Mouse (Mus musculus): ENCODE data around the gene Rab36.

Rab36 gene

GRCm38 (mm10) chr10:75045831-75046230 is 9.0 kb downstream of the Rab36 start:
- DNase-seq (ENCODE audit: low spot score) = no peak

GRCm38 (mm10) chr10:75048711-75049110 is 11.9 kb downstream of the Rab36 start:
- no peak for DNase-seq (ENCODE audit: low spot score)

- no peak for DNase-seq (ENCODE audit: low spot score)
Observed at GRCm38 (mm10) chr10:75051364-75052074, 14.7 kb downstream of the Rab36 start.

- no peak for DNase-seq (ENCODE audit: low spot score)
Observed at GRCm38 (mm10) chr10:75052902-75053301, 16.0 kb downstream of the Rab36 start.

- no peak for DNase-seq (ENCODE audit: low spot score)
Observed at GRCm38 (mm10) chr10:75053655-75054054, 16.8 kb downstream of the Rab36 start.

GRCm38 (mm10) chr10:75054125-75054524 is 17.3 kb downstream of the Rab36 start:
- DNase-seq (ENCODE audit: low spot score) = no peak

GRCm38 (mm10) chr10:75055672-75056071 is 18.8 kb downstream of the Rab36 start:
- DNase-seq (ENCODE audit: low spot score) = no peak

GRCm38 (mm10) chr10:75056255-75056654 is 19.4 kb downstream of the Rab36 start:
- no peak for DNase-seq (ENCODE audit: low spot score)

GRCm38 (mm10) chr10:75058336-75058735 is 21.5 kb downstream of the Rab36 start:
- no peak for DNase-seq (ENCODE audit: low spot score)

GRCm38 (mm10) chr10:75058761-75059395 is 22.0 kb downstream of the Rab36 start:
- no peak for DNase-seq (ENCODE audit: low spot score)

GRCm38 (mm10) chr10:75059396-75059795 is 22.5 kb downstream of the Rab36 start:
- DNase-seq (ENCODE audit: low spot score) = no peak

- DNase-seq (ENCODE audit: low spot score) = peak; percentile 55
Observed at GRCm38 (mm10) chr10:75060217-75060842, 23.5 kb downstream of the Rab36 start, which contains the start of gene Bcr. Bcr (plus strand) TSS chr10:75060592.

GRCm38 (mm10) chr10:75060843-75061235 is 24.0 kb downstream of the Rab36 start:
- DNase-seq (ENCODE audit: low spot score) = no peak

- no peak for DNase-seq (ENCODE audit: low spot score)
Observed at GRCm38 (mm10) chr10:75061341-75062188, 24.7 kb downstream of the Rab36 start.

- no peak for DNase-seq (ENCODE audit: low spot score)
Observed at GRCm38 (mm10) chr10:75062189-75062561, 25.3 kb downstream of the Rab36 start.

- no peak for DNase-seq (ENCODE audit: low spot score)
Observed at GRCm38 (mm10) chr10:75062621-75063020, 25.8 kb downstream of the Rab36 start.

GRCm38 (mm10) chr10:75063301-75063965 is 26.6 kb downstream of the Rab36 start:
- no peak for DNase-seq (ENCODE audit: low spot score)

- DNase-seq (ENCODE audit: low spot score) = no peak
Observed at GRCm38 (mm10) chr10:75065691-75066090, 28.8 kb downstream of the Rab36 start.

- DNase-seq (ENCODE audit: low spot score) = no peak
Observed at GRCm38 (mm10) chr10:75067446-75067845, 30.6 kb downstream of the Rab36 start.

GRCm38 (mm10) chr10:75068086-75068485 is 31.2 kb downstream of the Rab36 start:
- DNase-seq (ENCODE audit: low spot score) = no peak

GRCm38 (mm10) chr10:75068624-75069328 is 31.9 kb downstream of the Rab36 start:
- DNase-seq (ENCODE audit: low spot score) = no peak
